Mouse (Mus musculus): ENCODE data around the gene Selenoh. TPM values are rescaled to one million over a fixed set of nuclear protein-coding genes. Genes with fewer than 3 reads are reported as not detected.

Gene Selenoh
- polyA plus RNA-seq, 1 experiment from 2014 or later, result 177 TPM

DNA sequence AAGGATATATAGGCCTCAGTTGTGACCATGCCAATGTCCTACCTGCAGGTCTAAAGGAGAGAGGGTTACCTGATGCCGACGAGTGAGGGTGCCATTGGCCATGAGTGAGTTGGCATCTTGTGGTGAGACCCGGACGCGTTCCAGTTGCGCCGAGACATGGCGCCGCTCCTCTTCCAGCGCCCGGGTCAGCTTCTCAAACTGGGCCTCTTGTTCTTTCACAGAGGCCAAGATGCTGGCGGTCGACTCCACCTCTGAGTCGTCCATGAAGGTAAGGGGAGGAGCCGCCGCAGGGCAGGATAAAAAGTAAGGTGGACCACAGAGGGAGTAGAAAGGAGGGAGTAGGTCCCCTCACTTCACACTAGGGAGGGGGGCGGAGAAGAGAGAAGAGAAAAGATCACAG is 46.4 kb downstream of the Selenoh start:
- WGBS, result 96% methylated on average over 17 of the region's 17 CpGs
- Histone ChIP-seq H3K4me1 (ENCODE audit: control insufficient read depth, insufficient read depth, low read length) (peaks cover 2% of the 10 kb centered on the region; the same call in 1 of the 2 replicates), H3K27me3 (ENCODE audit: control insufficient read depth, insufficient read depth, low read depth, low read length) (no peaks in the 10 kb centered on the region), H3K9me3 (replicated peaks; ENCODE audit: control insufficient read depth, low read length, poor library complexity, severe bottlenecking) (no peaks in the 10 kb centered on the region), H3K27ac (ENCODE audit: low read length) (no peak overlapping the region), H3K36me3 (ENCODE audit: control insufficient read depth, insufficient read depth, low read length) (peaks cover 17% of the 10 kb centered on the region), H3K4me3 (ENCODE audit: low read depth, low read length) (no peak overlapping the region), H3K4me2 (ENCODE audit: low read length) (no peak overlapping the region), H3K9ac (ENCODE audit: low read depth, low read length) (no peak overlapping the region)
- ATAC-seq, result no peak

DNA sequence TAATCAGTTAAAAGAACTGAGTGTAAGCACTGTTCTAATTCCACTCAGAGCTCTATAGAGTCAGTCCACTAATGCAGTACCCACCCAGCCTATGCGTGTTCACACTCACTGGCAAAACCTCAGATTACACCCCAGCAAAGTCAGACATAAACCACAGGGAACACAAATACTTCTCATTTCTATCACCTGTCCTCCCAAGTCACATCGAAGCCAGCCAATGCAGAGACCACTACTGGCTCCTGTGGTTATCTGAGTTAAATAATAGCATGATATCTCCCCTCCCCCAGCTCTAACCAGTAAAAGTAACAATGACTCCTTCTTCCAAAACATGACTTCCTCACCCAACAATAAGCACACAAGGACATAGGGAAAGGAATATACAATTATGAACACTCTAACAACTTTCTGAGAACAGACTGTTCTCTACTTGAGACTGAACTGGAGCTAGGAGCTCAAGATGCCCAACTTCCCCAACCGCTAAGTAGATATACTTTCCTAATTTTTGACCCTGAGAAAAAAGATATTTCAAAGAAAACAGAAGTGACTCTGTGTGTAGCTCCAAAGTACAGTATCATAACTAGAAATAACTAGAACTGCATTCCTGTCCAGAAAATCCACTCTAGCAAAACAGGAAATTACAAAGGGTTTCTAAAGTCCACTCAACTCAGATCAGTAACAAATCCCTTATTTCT is 47.0 kb downstream of the Selenoh start:
- peaks cover 20% of the 10 kb centered on the region for H3K36me3 ChIP-seq (ENCODE audit: control insufficient read depth, insufficient read depth, low read length)
- H3K4me3 ChIP-seq (ENCODE audit: low read depth, low read length), result no peak overlapping the region
- WGBS, result 96% methylated on average over 3 of the region's 3 CpGs
- no peaks in the 10 kb centered on the region for H3K27me3 ChIP-seq (ENCODE audit: control insufficient read depth, insufficient read depth, low read depth, low read length)
- H3K4me1 ChIP-seq (ENCODE audit: control insufficient read depth, insufficient read depth, low read length), result peaks cover 2% of the 10 kb centered on the region; the same call in 1 of the 2 replicates
- no peak overlapping the region for H3K4me2 ChIP-seq (ENCODE audit: low read length)
- no peak overlapping the region for H3K9ac ChIP-seq (ENCODE audit: low read depth, low read length)
- ATAC-seq, result no peak
- H3K27ac ChIP-seq (ENCODE audit: low read length), result no peak overlapping the region
- H3K9me3 ChIP-seq (replicated peaks; ENCODE audit: control insufficient read depth, low read length, poor library complexity, severe bottlenecking), result no peaks in the 10 kb centered on the region

DNA sequence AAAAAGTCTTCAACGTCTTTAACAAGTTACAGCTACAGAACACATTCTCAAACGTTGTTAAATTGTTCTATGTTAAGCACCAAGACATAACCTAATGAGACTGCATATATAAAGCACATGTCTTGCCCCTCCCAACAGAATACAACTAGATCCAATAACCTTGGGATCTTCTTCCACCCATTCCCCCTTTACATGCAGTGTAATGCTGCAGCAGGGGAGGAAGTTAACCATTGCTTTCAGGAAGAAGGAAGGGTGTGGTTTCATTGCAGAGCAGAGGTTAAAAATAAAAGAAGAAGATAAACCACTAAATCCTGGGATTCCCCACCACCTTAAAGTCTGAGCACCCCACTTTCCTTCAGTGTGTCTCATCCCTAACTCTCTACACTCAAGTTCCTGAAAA is 47.9 kb downstream of the Selenoh start:
- H3K4me3 ChIP-seq (ENCODE audit: low read depth, low read length), result no peak overlapping the region
- no peak overlapping the region for H3K27ac ChIP-seq (ENCODE audit: low read length)
- no peak overlapping the region for H3K4me2 ChIP-seq (ENCODE audit: low read length)
- H3K9ac ChIP-seq (ENCODE audit: low read depth, low read length), result no peak overlapping the region
- H3K36me3 ChIP-seq (ENCODE audit: control insufficient read depth, insufficient read depth, low read length), result peaks cover 20% of the 10 kb centered on the region
- peaks cover 2% of the 10 kb centered on the region; the same call in 1 of the 2 replicates for H3K4me1 ChIP-seq (ENCODE audit: control insufficient read depth, insufficient read depth, low read length)
- H3K27me3 ChIP-seq (ENCODE audit: control insufficient read depth, insufficient read depth, low read depth, low read length), result no peaks in the 10 kb centered on the region
- no peak for ATAC-seq
- whole genome bisulfite sequencing, result 79% methylated on average over 2 of the region's 2 CpGs
- H3K9me3 ChIP-seq (replicated peaks; ENCODE audit: control insufficient read depth, low read length, poor library complexity, severe bottlenecking), result no peaks in the 10 kb centered on the region

DNA sequence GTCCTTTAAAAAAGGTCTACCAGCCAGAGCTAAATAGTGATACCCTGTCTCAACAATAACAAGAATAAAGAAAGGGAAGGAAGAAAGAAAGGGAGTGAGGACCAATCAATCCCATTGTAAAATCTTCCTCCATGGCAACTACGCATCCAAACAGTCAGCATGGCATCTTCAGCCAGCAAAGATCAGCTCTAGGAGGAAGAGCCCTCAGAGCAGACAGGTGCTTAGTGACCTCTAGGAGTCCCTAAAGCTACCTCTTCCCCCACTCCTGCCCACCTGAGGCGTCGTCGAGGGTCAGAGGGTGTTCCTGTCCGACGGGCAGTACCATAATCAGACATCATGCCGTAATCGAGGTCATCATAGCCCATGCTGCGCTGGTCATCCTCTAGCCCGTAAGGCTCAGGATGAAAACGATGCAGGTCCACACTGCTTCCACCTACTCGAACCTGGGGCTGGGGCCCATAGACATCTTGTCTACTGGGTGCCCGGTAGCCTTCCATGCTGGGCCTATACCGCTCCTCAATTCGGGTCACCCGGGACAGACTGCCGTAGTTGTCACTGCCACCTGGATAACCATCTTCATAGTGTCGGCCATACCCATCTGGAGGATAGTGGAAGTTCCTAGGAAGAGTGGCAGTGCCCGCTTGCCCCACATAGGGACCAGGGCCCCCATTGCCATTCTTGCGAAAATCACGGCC is 50.8 kb downstream of the Selenoh start:
- no peak overlapping the region for H3K4me3 ChIP-seq (ENCODE audit: low read depth, low read length)
- H3K9ac ChIP-seq (ENCODE audit: low read depth, low read length), result no peak overlapping the region
- no peak overlapping the region for H3K4me2 ChIP-seq (ENCODE audit: low read length)
- WGBS, result 96% methylated on average over 21 of the region's 21 CpGs
- no peak overlapping the region for H3K27ac ChIP-seq (ENCODE audit: low read length)
- H3K27me3 ChIP-seq (ENCODE audit: control insufficient read depth, insufficient read depth, low read depth, low read length), result no peaks in the 10 kb centered on the region
- ATAC-seq, result 0 out of 2 replicates have a peak, but pooled peaks have one; percentile 9
- H3K9me3 ChIP-seq (replicated peaks; ENCODE audit: control insufficient read depth, low read length, poor library complexity, severe bottlenecking), result no peaks in the 10 kb centered on the region
- peaks cover 37% of the 10 kb centered on the region for H3K36me3 ChIP-seq (ENCODE audit: control insufficient read depth, insufficient read depth, low read length)
- H3K4me1 ChIP-seq (ENCODE audit: control insufficient read depth, insufficient read depth, low read length), result peaks cover 2% of the 10 kb centered on the region; the same call in 1 of the 2 replicates

Other genes starting within 250 kb of the Selenoh start
- 8.6 and 8.7 TPM in 2 replicates for gene Calcrl, start 245.4 kb downstream of the Selenoh start, polyA plus RNA-seq (2015; fragmentation: Nextera tagmentation; extraction: Ambion mirVana)
- gene Tfpi, start 194.0 kb downstream of the Selenoh start, polyA plus RNA-seq (2015; fragmentation: Nextera tagmentation; extraction: Ambion mirVana), result 14.1 and 16.1 TPM in 2 replicates
- gene Ctnnd1, start 20.0 kb downstream of the Selenoh start, polyA plus RNA-seq (2015; fragmentation: Nextera tagmentation; extraction: Ambion mirVana), result 29.9 and 30.1 TPM in 2 replicates
- gene Btbd18, start 11.7 kb downstream of the Selenoh start, polyA plus RNA-seq (2015; fragmentation: Nextera tagmentation; extraction: Ambion mirVana), result 0.26 and 0.39 TPM in 2 replicates
- gene Gm28635, start 7.3 kb upstream of the Selenoh start, polyA plus RNA-seq (2015; fragmentation: Nextera tagmentation; extraction: Ambion mirVana), result not detected in 2 replicates
- gene Med19, start 7.6 kb upstream of the Selenoh start, polyA plus RNA-seq (2015; fragmentation: Nextera tagmentation; extraction: Ambion mirVana), result 52.3 and 53.6 TPM in 2 replicates
- gene Tmx2, start 8.4 kb upstream of the Selenoh start, polyA plus RNA-seq (2015; fragmentation: Nextera tagmentation; extraction: Ambion mirVana), result 298 and 301 TPM in 2 replicates
- 19.5 and 21.3 TPM in 2 replicates for gene Zdhhc5, start 44.4 kb upstream of the Selenoh start, polyA plus RNA-seq (2015; fragmentation: Nextera tagmentation; extraction: Ambion mirVana)
- gene Clp1, start 56.6 kb upstream of the Selenoh start, polyA plus RNA-seq (2015; fragmentation: Nextera tagmentation; extraction: Ambion mirVana), result 20.1 and 23.0 TPM in 2 replicates
- 27.7 and 28.1 TPM in 2 replicates for gene Ypel4, start 63.3 kb upstream of the Selenoh start, polyA plus RNA-seq (2015; fragmentation: Nextera tagmentation; extraction: Ambion mirVana)
- gene Gm19426, start 72.9 kb upstream of the Selenoh start, polyA plus RNA-seq (2015; fragmentation: Nextera tagmentation; extraction: Ambion mirVana), result 4.3 and 4.8 TPM in 2 replicates
- 28.3 and 29.0 TPM in 2 replicates for gene Serping1, start 104.7 kb upstream of the Selenoh start, polyA plus RNA-seq (2015; fragmentation: Nextera tagmentation; extraction: Ambion mirVana)
- 22.9 and 23.4 TPM in 2 replicates for gene Ube2l6, start 128.1 kb upstream of the Selenoh start, polyA plus RNA-seq (2015; fragmentation: Nextera tagmentation; extraction: Ambion mirVana)
- gene Smtnl1, start 151.9 kb upstream of the Selenoh start, polyA plus RNA-seq (2015; fragmentation: Nextera tagmentation; extraction: Ambion mirVana), result not detected in 2 replicates
- 69.8 and 75.2 TPM in 2 replicates for gene Timm10, start 156.2 kb upstream of the Selenoh start, polyA plus RNA-seq (2015; fragmentation: Nextera tagmentation; extraction: Ambion mirVana)
- 0.73 and 0.91 TPM in 2 replicates for gene Slc43a1, start 168.1 kb upstream of the Selenoh start, polyA plus RNA-seq (2015; fragmentation: Nextera tagmentation; extraction: Ambion mirVana)
- gene Rtn4rl2, start 215.9 kb upstream of the Selenoh start, polyA plus RNA-seq (2015; fragmentation: Nextera tagmentation; extraction: Ambion mirVana), result 3.9 TPM in 2 replicates

Data from midbrain, embryonic 16.5 days (tissue).